Mouse (Mus musculus): ENCODE measurements around the gene Tial1. TPM values are rescaled to one million over a fixed set of nuclear protein-coding genes. Genes with fewer than 3 reads are reported as not detected.

The Tial1 gene
- 29.4 and 30.9 TPM in 2 replicates for polyA plus RNA-seq (2016; fragmentation: Nextera tagmentation; extraction: Ambion mirVana)

- H3K27me3 ChIP-seq (replicated peaks), result no peaks in the 10 kb centered on the region
- H3K9me3 ChIP-seq, result no peaks in the 10 kb centered on the region
- peak; percentile 98 for ATAC-seq (ENCODE audit: low FRiP score, low read depth)
- peaks cover 6% of the 10 kb centered on the region; the same call in 1 of the 2 replicates for H3K4me1 ChIP-seq
- H3K4me2 ChIP-seq (replicated peaks), result peak within 1 kb of the TSS; percentile 80
- H3K4me3 ChIP-seq, result peak within 1 kb of the TSS; percentile 92
- H3K27ac ChIP-seq, result peak within 1 kb of the TSS; percentile 82
- H3K9ac ChIP-seq, result peak within 1 kb of the TSS; percentile 88
- under 1% methylated on average over 69 of the region's 69 CpGs for WGBS
- H3K36me3 ChIP-seq, result no peaks in the 10 kb centered on the region
Observed at GRCm38 (mm10) chr7:128461285-128462215, at the start of gene Tial1. Tial1 (minus strand) TSS chr7:128461717.

- no peak overlapping the region for H3K4me3 ChIP-seq
- H3K9me3 ChIP-seq, result no peaks in the 10 kb centered on the region
- H3K27me3 ChIP-seq (replicated peaks), result no peaks in the 10 kb centered on the region
- 90% methylated on average over 6 of the region's 6 CpGs for WGBS
- no peak for ATAC-seq (ENCODE audit: low FRiP score, low read depth)
- H3K36me3 ChIP-seq, result no peaks in the 10 kb centered on the region
- H3K4me2 ChIP-seq (replicated peaks), result no peak overlapping the region
- no peak overlapping the region for H3K9ac ChIP-seq
- no peak overlapping the region for H3K27ac ChIP-seq
- no peaks in the 10 kb centered on the region for H3K4me1 ChIP-seq
Observed at GRCm38 (mm10) chr7:128504091-128504490, 42.6 kb upstream of the Tial1 start.

- Histone ChIP-seq H3K4me3 (no peak overlapping the region), H3K27ac (no peak overlapping the region), H3K4me1 (no peaks in the 10 kb centered on the region), H3K4me2 (replicated peaks) (no peak overlapping the region), H3K36me3 (no peaks in the 10 kb centered on the region), H3K9me3 (no peaks in the 10 kb centered on the region), H3K27me3 (replicated peaks) (no peaks in the 10 kb centered on the region), H3K9ac (no peak overlapping the region)
- no peak for ATAC-seq (ENCODE audit: low FRiP score, low read depth)
- WGBS, result 85% methylated on average over 6 of the region's 6 CpGs
Observed at GRCm38 (mm10) chr7:128499801-128500200, 38.3 kb upstream of the Tial1 start.

GRCm38 (mm10) chr7:128494546-128494945, 33.0 kb upstream of the Tial1 start:
- H3K9ac ChIP-seq, result no peak overlapping the region
- no peak overlapping the region for H3K4me2 ChIP-seq (replicated peaks)
- no peak overlapping the region for H3K4me3 ChIP-seq
- no peaks in the 10 kb centered on the region for H3K36me3 ChIP-seq
- no peaks in the 10 kb centered on the region for H3K9me3 ChIP-seq
- H3K4me1 ChIP-seq, result no peaks in the 10 kb centered on the region
- no peak overlapping the region for H3K27ac ChIP-seq
- WGBS, result 93% methylated on average over 5 of the region's 5 CpGs
- ATAC-seq (ENCODE audit: low FRiP score, low read depth), result no peak
- no peaks in the 10 kb centered on the region for H3K27me3 ChIP-seq (replicated peaks)

- Histone ChIP-seq H3K27me3 (replicated peaks) (no peaks in the 10 kb centered on the region), H3K36me3 (no peaks in the 10 kb centered on the region), H3K4me2 (replicated peaks) (no peak overlapping the region), H3K4me3 (no peak overlapping the region), H3K9ac (no peak overlapping the region), H3K4me1 (no peaks in the 10 kb centered on the region), H3K27ac (no peak overlapping the region), H3K9me3 (peaks cover 30% of the 10 kb centered on the region; the same call in 1 of the 2 replicates)
- 96% methylated on average over 3 of the region's 3 CpGs for WGBS
- ATAC-seq (ENCODE audit: low FRiP score, low read depth), result no peak
Observed at GRCm38 (mm10) chr7:128488986-128489385, 27.5 kb upstream of the Tial1 start.

GRCm38 (mm10) chr7:128474322-128474721, 12.8 kb upstream of the Tial1 start:
- ATAC-seq (ENCODE audit: low FRiP score, low read depth), result no peak
- Histone ChIP-seq H3K4me3 (no peak overlapping the region), H3K27me3 (replicated peaks) (no peaks in the 10 kb centered on the region), H3K9me3 (no peaks in the 10 kb centered on the region), H3K4me2 (replicated peaks) (no peak overlapping the region; the same call in 1 of the 2 replicates), H3K27ac (no peak overlapping the region), H3K4me1 (no peaks in the 10 kb centered on the region), H3K9ac (no peak overlapping the region), H3K36me3 (no peaks in the 10 kb centered on the region)
- WGBS, result 44% methylated on average over 10 of the region's 10 CpGs

- H3K9ac ChIP-seq, result no peak overlapping the region
- H3K4me3 ChIP-seq, result peak overlapping the region; percentile 38; the same call in 1 of the 2 replicates
- H3K9me3 ChIP-seq, result no peaks in the 10 kb centered on the region
- H3K36me3 ChIP-seq, result no peaks in the 10 kb centered on the region
- no peaks in the 10 kb centered on the region for H3K27me3 ChIP-seq (replicated peaks)
- 84% methylated on average over 5 of the region's 5 CpGs for WGBS
- peak overlapping the region; percentile 80 for H3K4me2 ChIP-seq (replicated peaks)
- ATAC-seq (ENCODE audit: low FRiP score, low read depth), result no peak
- no peak overlapping the region for H3K27ac ChIP-seq
- H3K4me1 ChIP-seq, result peaks cover 6% of the 10 kb centered on the region; the same call in 1 of the 2 replicates
Observed at GRCm38 (mm10) chr7:128462406-128462805, 889 bp upstream of the Tial1 start.

- H3K4me3 ChIP-seq, result peak overlapping the region; percentile 92
- no peaks in the 10 kb centered on the region for H3K36me3 ChIP-seq
- peak overlapping the region; percentile 88 for H3K9ac ChIP-seq
- peak overlapping the region; percentile 82 for H3K27ac ChIP-seq
- peaks cover 6% of the 10 kb centered on the region; the same call in 1 of the 2 replicates for H3K4me1 ChIP-seq
- H3K4me2 ChIP-seq (replicated peaks), result peak overlapping the region; percentile 80
- no peaks in the 10 kb centered on the region for H3K9me3 ChIP-seq
- 0% methylated on average over 22 of the region's 23 CpGs for WGBS
- no peaks in the 10 kb centered on the region for H3K27me3 ChIP-seq (replicated peaks)
- peak; percentile 55; the same call in 1 of the 2 replicates for ATAC-seq (ENCODE audit: low FRiP score, low read depth)
Observed at GRCm38 (mm10) chr7:128460865-128461228, 670 bp downstream of the Tial1 start.

- peak overlapping the region; percentile 88 for H3K9ac ChIP-seq
- peak overlapping the region; percentile 82 for H3K27ac ChIP-seq
- peaks cover 6% of the 10 kb centered on the region; the same call in 1 of the 2 replicates for H3K4me1 ChIP-seq
- peak overlapping the region; percentile 80 for H3K4me2 ChIP-seq (replicated peaks)
- H3K4me3 ChIP-seq, result peak overlapping the region; percentile 92
- no peak; the same call in 1 of the 2 replicates for ATAC-seq (ENCODE audit: low FRiP score, low read depth)
- H3K27me3 ChIP-seq (replicated peaks), result no peaks in the 10 kb centered on the region
- H3K36me3 ChIP-seq, result no peaks in the 10 kb centered on the region
- H3K9me3 ChIP-seq, result no peaks in the 10 kb centered on the region
- WGBS, result 1% methylated on average over 36 of the region's 36 CpGs
Observed at GRCm38 (mm10) chr7:128460131-128460864, 1.2 kb downstream of the Tial1 start.

GRCm38 (mm10) chr7:128459791-128460130, 1.8 kb downstream of the Tial1 start:
- ATAC-seq (ENCODE audit: low FRiP score, low read depth), result no peak
- 0 out of 2 replicates have a peak, but pooled peaks cover 1% of the 10 kb centered on the region for H3K36me3 ChIP-seq
- H3K4me2 ChIP-seq (replicated peaks), result peak overlapping the region; percentile 80
- H3K9me3 ChIP-seq, result no peaks in the 10 kb centered on the region
- WGBS, result 18% methylated on average over 4 of the region's 4 CpGs
- peak overlapping the region; percentile 92 for H3K4me3 ChIP-seq
- H3K9ac ChIP-seq, result peak overlapping the region; percentile 88
- peaks cover 6% of the 10 kb centered on the region; the same call in 1 of the 2 replicates for H3K4me1 ChIP-seq
- no peaks in the 10 kb centered on the region for H3K27me3 ChIP-seq (replicated peaks)
- H3K27ac ChIP-seq, result no peak overlapping the region

- Histone ChIP-seq H3K27ac (no peak overlapping the region), H3K4me1 (peaks cover 6% of the 10 kb centered on the region; the same call in 1 of the 2 replicates), H3K4me3 (no peak overlapping the region), H3K9me3 (no peaks in the 10 kb centered on the region), H3K4me2 (replicated peaks) (no peak overlapping the region), H3K27me3 (replicated peaks) (no peaks in the 10 kb centered on the region), H3K9ac (no peak overlapping the region), H3K36me3 (peaks cover 13% of the 10 kb centered on the region)
- no peak for ATAC-seq (ENCODE audit: low FRiP score, low read depth)
Observed at GRCm38 (mm10) chr7:128458011-128458410, 3.5 kb downstream of the Tial1 start.

GRCm38 (mm10) chr7:128452731-128453130, 8.8 kb downstream of the Tial1 start:
- no peak overlapping the region for H3K4me3 ChIP-seq
- H3K4me2 ChIP-seq (replicated peaks), result no peak overlapping the region
- H3K9ac ChIP-seq, result no peak overlapping the region
- H3K9me3 ChIP-seq, result no peaks in the 10 kb centered on the region
- 94% methylated on average over 1 of the region's 1 CpGs for WGBS
- H3K27me3 ChIP-seq (replicated peaks), result no peaks in the 10 kb centered on the region
- peaks cover 24% of the 10 kb centered on the region for H3K36me3 ChIP-seq
- H3K4me1 ChIP-seq, result no peaks in the 10 kb centered on the region; the same call in 1 of the 2 replicates
- no peak overlapping the region for H3K27ac ChIP-seq
- ATAC-seq (ENCODE audit: low FRiP score, low read depth), result no peak
